Mouse (Mus musculus): ENCODE measurements at regions not wholly inside any gene's neighbourhood (a gene's known extent, or its start where the extent isn't known, plus 50 kb on each side); places are given as distances from the start of the nearest gene placed in this dataset.

- no peak for DNase-seq
Measured at GRCm38 (mm10) chr8:90502879-90503278, 154.7 kb upstream of the Tox3 start.

GRCm38 (mm10) chr8:90499315-90499714 lies 151.2 kb upstream of the Tox3 start:
- DNase-seq = no peak

GRCm38 (mm10) chr8:90496658-90497163 lies 148.6 kb upstream of the Tox3 start:
- DNase-seq = peak; percentile 2

GRCm38 (mm10) chr8:90495943-90496371 lies 147.8 kb upstream of the Tox3 start:
- no peak for DNase-seq

- DNase-seq = no peak
Measured at GRCm38 (mm10) chr8:90492521-90493225, 144.5 kb upstream of the Tox3 start.

GRCm38 (mm10) chr8:90491691-90492090 lies 143.5 kb upstream of the Tox3 start:
- no peak for DNase-seq

- no peak for DNase-seq
Measured at GRCm38 (mm10) chr8:90490734-90491441, 142.7 kb upstream of the Tox3 start.

GRCm38 (mm10) chr8:90486556-90486955 lies 138.4 kb upstream of the Tox3 start:
- no peak for DNase-seq

- no peak for DNase-seq
Measured at GRCm38 (mm10) chr8:90478149-90478548, 130.0 kb upstream of the Tox3 start.

- DNase-seq = no peak
Measured at GRCm38 (mm10) chr8:90474066-90474465, 125.9 kb upstream of the Tox3 start.

- no peak for DNase-seq
Measured at GRCm38 (mm10) chr8:90470826-90471225, 122.7 kb upstream of the Tox3 start.

- no peak for DNase-seq
Measured at GRCm38 (mm10) chr8:90463708-90464107, 115.6 kb upstream of the Tox3 start.

- no peak for DNase-seq
Measured at GRCm38 (mm10) chr8:90455321-90455720, 107.2 kb upstream of the Tox3 start.

- DNase-seq = no peak
Measured at GRCm38 (mm10) chr8:90454130-90454529, 106.0 kb upstream of the Tox3 start.

- DNase-seq = no peak
Measured at GRCm38 (mm10) chr8:90441058-90441851, 93.1 kb upstream of the Tox3 start.

GRCm38 (mm10) chr8:90414021-90414420 lies 65.9 kb upstream of the Tox3 start:
- no peak for DNase-seq

Measured in adrenal gland, postnatal 25 days (tissue).